Comparison of ENCODE assay signal across 16 mouse cellular contexts in the genomic region with DNA sequence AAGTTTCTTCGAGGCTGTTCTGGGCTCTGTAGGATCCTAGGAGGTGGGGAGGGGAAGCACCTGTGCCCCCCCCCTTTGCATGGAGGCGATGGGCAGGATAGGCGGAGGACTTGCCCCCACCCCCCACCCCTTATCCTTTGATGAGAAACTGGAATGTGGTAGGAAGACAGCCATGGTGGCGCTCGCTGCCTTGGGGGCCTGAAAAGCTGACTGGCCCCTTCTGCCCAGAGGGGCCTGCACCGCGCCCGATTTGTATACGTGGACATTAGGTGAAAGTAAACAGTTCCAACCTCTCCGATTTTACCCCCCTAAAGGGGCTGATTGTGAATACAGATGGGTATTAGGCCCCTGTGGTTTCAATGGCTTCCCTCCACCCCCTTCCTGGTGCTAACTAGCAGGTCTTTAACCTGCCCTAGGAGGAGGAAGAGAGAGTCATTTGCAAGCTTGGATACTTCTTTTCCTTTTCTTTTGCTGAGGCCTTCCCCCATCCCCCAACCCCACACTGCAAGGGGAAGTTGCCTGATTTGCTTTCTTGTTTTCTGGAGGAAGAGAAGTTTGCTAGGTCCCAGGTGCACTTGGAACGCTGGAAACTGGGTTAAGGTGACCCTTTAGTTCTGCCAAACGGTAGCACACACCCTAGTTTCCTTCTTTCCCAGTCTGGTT.
DNase-seq lines count a peak whose midpoint lies in the region; ATAC-seq and TF ChIP-seq lines count a peak whose summit lies in the region.
"Had no signal": no experiment of that assay in that cellular context is flagged by ENCODE, and none has a peak within 500 bp of the region (broad histone marks: within the 10 kb centered on the region; RNA-seq: fewer than 3 reads in every experiment).

No protein-coding gene starts in this region.

- H3K9ac ChIP-seq in liver, postnatal 0 days (replicated peaks), result no peak overlapping the region
- peak overlapping the region; percentile 32; the same call in 1 of the 2 replicates for H3K9ac ChIP-seq in limb, embryonic 13.5 days
- H3K9ac ChIP-seq: embryonic facial prominence, embryonic 15.5 days; forebrain, postnatal 0 days; heart, embryonic 15.5 days; limb, embryonic 15.5 days had no signal

- peak overlapping the region; percentile 5; the same call in 1 of the 2 replicates for H3K27ac ChIP-seq in liver, postnatal 0 days (ENCODE audit: low read depth)
- no peak overlapping the region; the same call in 1 of the 2 replicates for H3K27ac ChIP-seq in limb, embryonic 13.5 days
- H3K27ac ChIP-seq: embryonic facial prominence, embryonic 15.5 days; heart, embryonic 15.5 days; hindbrain, postnatal 0 days; limb, embryonic 15.5 days had no signal

- peaks cover 19% of the 10 kb centered on the region for H3K4me1 ChIP-seq in liver, postnatal 0 days (ENCODE audit: insufficient read depth)
- peaks cover 99% of the 10 kb centered on the region for H3K4me1 ChIP-seq in limb, embryonic 13.5 days

- no peaks in the 10 kb centered on the region for H3K9me3 ChIP-seq in liver, postnatal 0 days (ENCODE audit: low read length)
- H3K9me3 ChIP-seq in limb, embryonic 13.5 days, result no peaks in the 10 kb centered on the region
- H3K9me3 ChIP-seq: embryonic facial prominence, embryonic 15.5 days; heart, embryonic 15.5 days; limb, embryonic 15.5 days had no signal

- no peak for TF ChIP-seq EP300 in liver, postnatal 0 days (IDR thresholded peaks at IDR 0.05; ENCODE audit: low read depth)

- no peaks in the 10 kb centered on the region for H3K27me3 ChIP-seq in liver, postnatal 0 days (ENCODE audit: insufficient read depth, low read length)
- H3K27me3 ChIP-seq in limb, embryonic 13.5 days, result no peaks in the 10 kb centered on the region
- H3K27me3 ChIP-seq: embryonic facial prominence, embryonic 15.5 days; heart, embryonic 15.5 days; limb, embryonic 15.5 days had no signal

- H3K36me3 ChIP-seq in liver, postnatal 0 days (replicated peaks; ENCODE audit: insufficient read depth, low read length), result no peaks in the 10 kb centered on the region
- H3K36me3 ChIP-seq in limb, embryonic 13.5 days, result no peaks in the 10 kb centered on the region
- H3K36me3 ChIP-seq: embryonic facial prominence, embryonic 15.5 days; heart, embryonic 15.5 days; limb, embryonic 15.5 days had no signal

- TF ChIP-seq CTCF in liver, postnatal 0 days (IDR thresholded peaks at IDR 0.05; ENCODE audit: low read depth), result no peak

- no peak overlapping the region; the same call in 1 of the 2 replicates for H3K4me2 ChIP-seq in liver, postnatal 0 days (ENCODE audit: low read depth, low read length)
- peak overlapping the region; percentile 38 for H3K4me2 ChIP-seq in limb, embryonic 13.5 days (replicated peaks)
- H3K4me2 ChIP-seq: embryonic facial prominence, embryonic 15.5 days; heart, embryonic 15.5 days; limb, embryonic 15.5 days had no signal

- ATAC-seq in liver, postnatal 0 days, result no peak
- ATAC-seq in limb, embryonic 13.5 days (ENCODE audit: low FRiP score, low read depth), result no peak
- no peak for ATAC-seq in megakaryocyte-erythroid progenitor cell, adult 5-6 weeks (replicated peaks; ENCODE audit: low FRiP score, low TSS enrichment, poor library complexity, severe bottlenecking)
- ATAC-seq: forebrain, postnatal 0 days; hindbrain, postnatal 0 days had no signal

- H3K4me3 ChIP-seq in liver, postnatal 0 days (ENCODE audit: low read depth, low read length), result no peak overlapping the region
- H3K4me3 ChIP-seq in limb, embryonic 13.5 days, result no peak overlapping the region
- H3K4me3 ChIP-seq: embryonic facial prominence, embryonic 15.5 days; heart, embryonic 15.5 days; limb, embryonic 15.5 days had no signal

- 30% methylated on average over 12 of the region's 12 CpGs for WGBS in liver, postnatal 0 days (ENCODE audit: insufficient replicate concordance)
- WGBS in limb, embryonic 13.5 days, result 15% methylated on average over 12 of the region's 12 CpGs

- DNase-seq in liver, postnatal 0 days, result no peak
- DNase-seq in liver (no peak), ES-CJ7 (ENCODE audit: low read depth, low spot score) (peak; percentile 93), adipocyte (ENCODE audit: low spot score) (peak; percentile 26)
- DNase-seq in cerebellum, postnatal 25 days, result no peak
- DNase-seq: adrenal gland, postnatal 36 days; forebrain, postnatal 0 days; gastrocnemius, postnatal 36 days; kidney, adult 9 months; lung, postnatal 36 days had no signal

Comparison
In these comparisons a context has a peak if more than half of its experiments do, and no peak if none do; other contexts are left out.
1. DNase-seq: peak in ES-CJ7 (single experiment) and adipocyte (single experiment); none in liver, postnatal 0 days (single experiment), liver (single experiment) and cerebellum, postnatal 25 days (0 of 2).